Mouse (Mus musculus) forebrain, embryonic 14.5 days (tissue): ENCODE measurements around the gene Hnrnpul2. TPM values are rescaled to one million over a fixed set of nuclear protein-coding genes. Genes with fewer than 3 reads are reported as not detected.

Experiments used
- ATAC-seq: fragments of 200-750 bp; cut with Nextera tagmentation; 2 replicates; pipeline ENCODE4 v1.8.0; 2017; ENCODE audit warnings: mild to moderate bottlenecking, moderate library complexity
- DNase-seq: peaks from one replicate; pipeline ENCODE4 v3.0.0-alpha.2; 2015; ENCODE audit warnings: low spot score
- H3K27ac ChIP-seq: fragments of 300-500 bp; sonication (generic); 2 replicates; pipeline ENCODE4 v1.5.1; 2014; ENCODE audit warnings: low read depth, mild to moderate bottlenecking, control low read depth, low read length, moderate library complexity
- H3K27me3 ChIP-seq: fragments of 300-500 bp; sonication (generic); replicated peaks from 2 replicates; pipeline ENCODE4 v1.6.1; 2014; ENCODE audit warnings: low read length, control low read depth, mixed read lengths; ENCODE audit not compliant: control insufficient read depth, insufficient read depth
- H3K36me3 ChIP-seq: fragments of 300-500 bp; sonication (generic); 2 replicates; pipeline ENCODE4 v1.6.1; 2014; ENCODE audit warnings: low read length, control low read depth; ENCODE audit not compliant: control insufficient read depth, insufficient read depth
- H3K4me1 ChIP-seq: fragments of 300-500 bp; sonication (generic); 2 replicates; pipeline ENCODE4 v1.6.1; 2014; ENCODE audit warnings: antibody characterized with exemption, low read length, control low read depth; ENCODE audit not compliant: control insufficient read depth, insufficient read depth
- H3K4me2 ChIP-seq: fragments of 300-500 bp; sonication (generic); 2 replicates; pipeline ENCODE4 v1.6.1; 2014; ENCODE audit warnings: mild to moderate bottlenecking, control low read depth, low read length
- H3K4me3 ChIP-seq: fragments of 300-500 bp; sonication (generic); 2 replicates; pipeline ENCODE4 v1.5.1; 2014; ENCODE audit warnings: low read depth, low read length, control low read depth
- H3K9ac ChIP-seq: fragments of 300-500 bp; sonication (generic); 2 replicates; pipeline ENCODE4 v1.6.1; 2014; ENCODE audit warnings: mild to moderate bottlenecking, low read length, control low read depth, moderate library complexity
- H3K9me3 ChIP-seq: fragments of 300-500 bp; sonication (generic); replicated peaks from 2 replicates; pipeline ENCODE4 v1.6.1; 2016; ENCODE audit warnings: low read length, control low read depth, mixed read lengths; ENCODE audit not compliant: control insufficient read depth
- WGBS: fragments of 180-500 bp; shearing (Covaris S2); extraction: QIAGEN DNeasy Blood & Tissue Kit; methylation state at CpG from one replicate; pipeline ENCODE4 v1.1.7; 2014; 5-methylcytosine and 5-hydroxymethylcytosine counted together
- polyA plus RNA-seq: library from polyadenylated mRNA; unstranded; fragments of >200 nt; fragmentation: Nextera tagmentation; extraction: Ambion mirVana; gene quantifications from 2 replicates; pipeline ENCODE4 v1.2.1, GENCODE M21; 2014

Gene Hnrnpul2
- polyA plus RNA-seq, 1 experiment from 2014 or later = 7.2 TPM

GRCm38 (mm10) chr19:8789171-8789570 is 30.6 kb upstream of the Hnrnpul2 start:
- H3K9ac ChIP-seq = no peak overlapping the region
- ATAC-seq (no peak), DNase-seq (no peak)
- H3K27me3 ChIP-seq = no peaks in the 10 kb centered on the region
- no peak overlapping the region for H3K4me2 ChIP-seq
- H3K4me3 ChIP-seq = no peak overlapping the region
- no peaks in the 10 kb centered on the region for H3K9me3 ChIP-seq
- H3K27ac ChIP-seq = peak overlapping the region; percentile 33; the same call in 1 of the 2 replicates
- 37% methylated on average over 1 of the region's 1 CpGs for whole genome bisulfite sequencing
- H3K4me1 ChIP-seq = no peaks in the 10 kb centered on the region
- peaks cover 19% of the 10 kb centered on the region for H3K36me3 ChIP-seq

GRCm38 (mm10) chr19:8790171-8790570 is 29.6 kb upstream of the Hnrnpul2 start:
- peaks cover 27% of the 10 kb centered on the region for H3K36me3 ChIP-seq
- no peak overlapping the region for H3K4me2 ChIP-seq
- 72% methylated on average over 7 of the region's 7 CpGs for WGBS
- H3K27ac ChIP-seq = no peak overlapping the region
- DNase-seq (no peak), ATAC-seq (no peak)
- no peaks in the 10 kb centered on the region for H3K4me1 ChIP-seq
- H3K9ac ChIP-seq = no peak overlapping the region
- no peaks in the 10 kb centered on the region for H3K27me3 ChIP-seq
- H3K9me3 ChIP-seq = no peaks in the 10 kb centered on the region
- H3K4me3 ChIP-seq = no peak overlapping the region

DNA sequence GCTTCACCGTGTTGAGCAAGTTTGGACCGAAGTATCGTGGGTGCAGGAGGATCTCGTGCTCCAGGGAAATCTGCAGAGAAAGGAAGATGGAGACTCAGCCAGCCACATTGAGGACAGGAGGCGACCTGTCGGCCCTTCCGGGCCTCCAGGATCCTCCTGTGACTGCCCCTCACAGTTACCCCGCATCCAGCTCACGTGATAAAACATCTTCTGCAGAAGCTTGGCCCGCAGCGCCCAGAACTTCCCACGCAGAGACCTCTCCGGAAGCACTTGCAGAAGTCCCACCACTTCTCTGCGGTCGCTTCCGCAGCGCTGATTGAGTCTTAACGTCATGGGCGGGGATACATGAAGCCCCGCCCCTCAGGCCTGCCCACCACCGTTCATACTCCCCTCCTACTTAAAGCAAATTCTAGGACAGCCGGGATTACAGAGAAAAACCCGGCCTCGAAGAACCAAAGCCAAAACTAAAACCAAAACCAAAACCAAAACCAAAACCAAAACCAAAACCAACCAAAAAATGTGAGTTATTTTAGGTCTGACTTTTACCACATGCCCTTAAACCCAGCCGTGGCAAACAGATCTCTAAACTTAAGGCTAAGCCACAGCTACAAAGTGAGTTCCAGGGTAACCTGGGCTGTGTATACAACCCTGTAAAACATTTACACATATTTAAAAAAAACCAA is 21.4 kb upstream of the Hnrnpul2 start, which contains the start of gene Polr2g:
Gene Polr2g (minus strand): TSS at position 314 of the 683 bp plus-strand sequence.
- Histone ChIP-seq H3K9ac (peak within 1 kb of the TSS; percentile 78), H3K4me2 (peak within 1 kb of the TSS; percentile 75), H3K4me3 (peak within 1 kb of the TSS; percentile 68), H3K4me1 (peaks cover 13% of the 10 kb centered on the region), H3K36me3 (peaks cover 18% of the 10 kb centered on the region), H3K27me3 (no peaks in the 10 kb centered on the region), H3K9me3 (no peaks in the 10 kb centered on the region), H3K27ac (0 out of 2 replicates have a peak within 1 kb of the TSS, but pooled peaks have one; percentile 14)
- ATAC-seq = peak; percentile 75
- WGBS = 2% methylated on average over 25 of the region's 25 CpGs
- DNase-seq = peak; percentile 95

- H3K4me1 ChIP-seq = peaks cover 13% of the 10 kb centered on the region
- H3K9me3 ChIP-seq = no peaks in the 10 kb centered on the region
- peak overlapping the region; percentile 75 for H3K4me2 ChIP-seq
- H3K36me3 ChIP-seq = peaks cover 13% of the 10 kb centered on the region
- DNase-seq (no peak), ATAC-seq (no peak)
- no peak overlapping the region for H3K27ac ChIP-seq
- peak overlapping the region; percentile 17; the same call in 1 of the 2 replicates for H3K9ac ChIP-seq
- H3K27me3 ChIP-seq = no peaks in the 10 kb centered on the region
- no peak overlapping the region for H3K4me3 ChIP-seq
Observed at GRCm38 (mm10) chr19:8798947-8799315, 20.9 kb upstream of the Hnrnpul2 start.

DNA sequence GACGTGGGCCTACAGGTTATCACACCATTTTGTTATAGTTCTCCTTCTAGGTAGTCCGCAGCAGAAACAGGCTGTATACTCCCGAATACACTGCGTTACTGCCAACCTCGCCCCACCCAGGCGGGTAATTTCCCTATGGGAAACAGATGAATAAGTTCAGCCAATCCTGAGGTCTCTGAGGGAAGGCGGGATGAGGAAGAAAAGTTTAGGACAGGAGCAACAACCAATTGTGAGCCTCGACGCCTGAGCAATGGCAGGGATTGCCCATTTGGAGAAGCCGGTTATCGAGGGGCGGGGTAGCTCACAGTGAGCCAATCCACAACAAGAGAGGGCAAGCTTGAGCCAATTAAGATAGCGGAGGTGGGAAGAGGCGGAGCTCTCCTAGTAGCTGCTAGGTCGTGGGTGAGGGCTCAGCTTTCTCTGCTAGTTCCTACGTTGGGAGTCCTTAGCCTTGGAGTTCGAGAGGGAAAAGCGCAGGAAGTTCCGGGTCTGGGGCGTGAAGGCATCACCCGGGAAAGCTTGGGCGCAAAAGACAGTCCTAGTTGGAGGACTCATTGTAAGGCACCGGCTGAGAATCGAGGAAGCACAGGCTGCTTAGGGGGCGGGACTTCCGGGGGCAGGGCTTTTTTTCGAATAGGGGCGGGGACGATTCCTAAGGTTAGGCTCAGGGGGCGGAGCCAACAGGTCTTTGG is 17.5 kb upstream of the Hnrnpul2 start, which contains the start of gene Zbtb3:
Gene Zbtb3 (plus strand): TSS at position 426 of the 692 bp plus-strand sequence.
- under 1% methylated on average over 30 of the region's 30 CpGs for WGBS
- no peaks in the 10 kb centered on the region for H3K9me3 ChIP-seq
- H3K4me3 ChIP-seq = peak within 1 kb of the TSS; percentile 52
- H3K4me2 ChIP-seq = peak within 1 kb of the TSS; percentile 64
- peak within 1 kb of the TSS; percentile 56 for H3K9ac ChIP-seq
- peaks cover 13% of the 10 kb centered on the region for H3K4me1 ChIP-seq
- ATAC-seq (peak; percentile 97), DNase-seq (peak; percentile 99)
- peaks cover 18% of the 10 kb centered on the region for H3K36me3 ChIP-seq
- no peaks in the 10 kb centered on the region for H3K27me3 ChIP-seq
- H3K27ac ChIP-seq = peak within 1 kb of the TSS; percentile 90

- DNase-seq (no peak), ATAC-seq (no peak)
- WGBS = 89% methylated on average over 9 of the region's 9 CpGs
- Histone ChIP-seq H3K4me3 (peak overlapping the region; percentile 52; the same call in 1 of the 2 replicates), H3K9me3 (no peaks in the 10 kb centered on the region), H3K4me1 (peaks cover 8% of the 10 kb centered on the region; the same call in 1 of the 2 replicates), H3K27ac (no peak overlapping the region), H3K4me2 (peak overlapping the region; percentile 64), H3K36me3 (peaks cover 28% of the 10 kb centered on the region), H3K27me3 (no peaks in the 10 kb centered on the region), H3K9ac (no peak overlapping the region)
Observed at GRCm38 (mm10) chr19:8803204-8803780, 16.5 kb upstream of the Hnrnpul2 start.

DNA sequence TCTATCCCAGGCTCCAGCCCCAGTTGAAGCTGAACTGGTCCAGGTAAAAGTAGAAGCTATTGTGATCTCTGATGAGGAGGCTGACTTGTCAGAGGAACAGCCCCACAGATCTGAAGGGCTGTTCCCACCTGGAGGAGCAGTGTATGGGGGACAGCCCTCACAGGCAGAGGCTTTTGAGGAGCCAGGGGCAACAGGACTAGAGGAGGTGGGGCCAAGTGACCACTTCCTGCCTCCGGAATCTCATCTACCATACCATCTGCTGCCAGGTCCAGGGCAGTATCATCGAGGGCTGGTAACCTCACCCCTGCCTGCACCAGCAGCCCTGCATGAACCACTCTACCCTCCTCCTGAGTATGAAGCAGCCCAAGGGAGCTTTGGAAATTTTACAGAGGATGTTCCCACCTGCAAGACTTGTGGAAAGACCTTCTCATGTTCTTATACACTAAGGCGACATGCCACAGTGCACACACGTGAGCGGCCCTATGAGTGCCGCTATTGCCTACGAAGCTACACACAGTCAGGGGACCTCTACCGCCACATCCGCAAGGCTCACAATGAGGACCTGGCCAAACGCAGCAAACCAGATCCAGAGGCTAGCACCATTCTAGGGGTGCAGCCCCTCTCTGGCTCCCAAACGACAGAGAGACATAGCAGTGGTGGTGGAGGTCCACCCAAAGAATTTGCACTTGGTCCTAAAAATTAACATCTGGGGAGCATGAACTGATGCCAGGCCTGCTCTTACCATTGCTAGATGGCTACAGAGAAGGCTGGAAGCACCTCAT is 15.7 kb upstream of the Hnrnpul2 start:
- no peak for ATAC-seq
- 91% methylated on average over 11 of the region's 11 CpGs for WGBS
- no peak for DNase-seq
- Histone ChIP-seq H3K36me3 (peaks cover 36% of the 10 kb centered on the region), H3K27ac (no peak overlapping the region), H3K4me1 (peaks cover 8% of the 10 kb centered on the region; the same call in 1 of the 2 replicates), H3K4me3 (no peak overlapping the region), H3K9ac (no peak overlapping the region), H3K4me2 (no peak overlapping the region), H3K9me3 (no peaks in the 10 kb centered on the region), H3K27me3 (no peaks in the 10 kb centered on the region)

GRCm38 (mm10) chr19:8806810-8807209 is 13.0 kb upstream of the Hnrnpul2 start:
- Histone ChIP-seq H3K4me2 (no peak overlapping the region), H3K27me3 (no peaks in the 10 kb centered on the region), H3K9ac (no peak overlapping the region), H3K4me3 (no peak overlapping the region), H3K9me3 (no peaks in the 10 kb centered on the region), H3K27ac (no peak overlapping the region), H3K4me1 (peaks cover 5% of the 10 kb centered on the region; the same call in 1 of the 2 replicates), H3K36me3 (peaks cover 59% of the 10 kb centered on the region)
- ATAC-seq (no peak), DNase-seq (no peak)
- 91% methylated on average over 5 of the region's 5 CpGs for WGBS
